Mouse (Mus musculus): ENCODE measurements around the gene Ppp1r13l.

DNA sequence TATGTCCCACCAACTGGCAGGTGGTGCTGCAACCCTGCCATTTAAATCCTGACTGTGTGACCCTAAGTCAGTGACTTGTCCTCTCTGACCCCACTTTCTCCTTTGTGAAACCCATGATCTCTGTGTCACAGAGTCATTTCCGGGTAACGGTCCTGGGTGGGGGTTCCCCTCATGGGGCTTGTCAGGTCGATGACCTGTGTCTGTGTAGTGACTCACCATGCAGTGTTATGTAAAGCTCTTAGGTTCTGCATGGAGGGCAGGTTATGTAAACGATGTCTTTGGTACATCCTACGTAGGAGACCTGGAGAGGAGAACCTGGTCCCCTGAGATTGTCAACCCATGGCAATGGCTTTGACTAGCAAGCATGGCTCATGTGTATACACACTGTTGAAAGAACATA lies 38.1 kb upstream of the Ppp1r13l start:
- TF ChIP-seq EP300 (optimal IDR thresholded peaks at IDR 0.05) (no peak), CTCF (IDR thresholded peaks at IDR 0.05; ENCODE audit: low read depth) (no peak)
